Mouse (Mus musculus): ENCODE data around the gene Htatsf1. TPM values are rescaled to one million over a fixed set of nuclear protein-coding genes. Genes with fewer than 3 reads are reported as not detected.

Gene Htatsf1
- total RNA-seq (2014; fragmentation: Nextera tagmentation) = 37.9 and 46.8 TPM in 2 replicates
- 66.8 and 76.7 TPM in 2 replicates for total RNA-seq (2017)

GRCm38 (mm10) chrX:57053174-57053992 lies at the start of gene Htatsf1:
Htatsf1 (plus strand) TSS chrX:57053583.
- ATAC-seq (replicated peaks; ENCODE audit: poor library complexity, severe bottlenecking) = peak; percentile 95

GRCm38 (mm10) chrX:57012891-57013290 lies 40.5 kb upstream of the Htatsf1 start:
- ATAC-seq (replicated peaks; ENCODE audit: poor library complexity, severe bottlenecking) = no peak

- ATAC-seq (replicated peaks; ENCODE audit: poor library complexity, severe bottlenecking) = no peak
These were observed 10.6 kb upstream of the Htatsf1 start, which contains the start of gene Brs3 for GRCm38 (mm10) chrX:57042774-57043173. Brs3 (plus strand) TSS chrX:57043074.

GRCm38 (mm10) chrX:57043869-57044268 lies 9.5 kb upstream of the Htatsf1 start:
- no peak for ATAC-seq (replicated peaks; ENCODE audit: poor library complexity, severe bottlenecking)

- ATAC-seq (replicated peaks; ENCODE audit: poor library complexity, severe bottlenecking) = no peak; the same call in 1 of the 2 replicates
These were observed 572 bp upstream of the Htatsf1 start for GRCm38 (mm10) chrX:57052848-57053173.

GRCm38 (mm10) chrX:57053993-57054385 lies 606 bp downstream of the Htatsf1 start:
- ATAC-seq (replicated peaks; ENCODE audit: poor library complexity, severe bottlenecking) = peak; percentile 10

- ATAC-seq (replicated peaks; ENCODE audit: poor library complexity, severe bottlenecking) = no peak
These were observed 28.1 kb downstream of the Htatsf1 start for GRCm38 (mm10) chrX:57081496-57081895.

GRCm38 (mm10) chrX:57087806-57088205 lies 34.4 kb downstream of the Htatsf1 start, which contains the start of gene Vgll1:
Vgll1 (plus strand) TSS chrX:57088106.
- no peak for ATAC-seq (replicated peaks; ENCODE audit: poor library complexity, severe bottlenecking)

GRCm38 (mm10) chrX:57103415-57103814 lies 50.0 kb downstream of the Htatsf1 start:
- ATAC-seq (replicated peaks; ENCODE audit: poor library complexity, severe bottlenecking) = no peak

- no peak for ATAC-seq (replicated peaks; ENCODE audit: poor library complexity, severe bottlenecking)
These were observed 53.6 kb downstream of the Htatsf1 start for GRCm38 (mm10) chrX:57106956-57107355.

Other genes with a start within 250 kb of the Htatsf1 start
- 6.4 and 7.1 TPM in 2 replicates for gene Map7d3, start 231.3 kb upstream of the Htatsf1 start, total RNA-seq (2014; fragmentation: Nextera tagmentation)
- gene Map7d3, start 231.3 kb upstream of the Htatsf1 start, total RNA-seq (2017) = 4.9 and 8.6 TPM in 2 replicates
- gene Adgrg4, start 183.4 kb upstream of the Htatsf1 start, total RNA-seq (2014; fragmentation: Nextera tagmentation) = not detected in 2 replicates
- not detected in 2 replicates for gene Adgrg4, start 183.4 kb upstream of the Htatsf1 start, total RNA-seq (2017)
- gene Brs3, start 10.5 kb upstream of the Htatsf1 start, total RNA-seq (2014; fragmentation: Nextera tagmentation) = not detected in 2 replicates
- not detected in 2 replicates for gene Brs3, start 10.5 kb upstream of the Htatsf1 start, total RNA-seq (2017)
- gene Vgll1, start 34.5 kb downstream of the Htatsf1 start, total RNA-seq (2014; fragmentation: Nextera tagmentation) = not detected in 2 replicates
- gene Vgll1, start 34.5 kb downstream of the Htatsf1 start, total RNA-seq (2017) = not detected in 2 replicates
- not detected in 2 replicates for gene Cd40lg, start 158.6 kb downstream of the Htatsf1 start, total RNA-seq (2014; fragmentation: Nextera tagmentation)
- gene Cd40lg, start 158.6 kb downstream of the Htatsf1 start, total RNA-seq (2017) = not detected in 2 replicates